23 mouse cellular contexts compared by ENCODE assay signal in the genomic region with DNA sequence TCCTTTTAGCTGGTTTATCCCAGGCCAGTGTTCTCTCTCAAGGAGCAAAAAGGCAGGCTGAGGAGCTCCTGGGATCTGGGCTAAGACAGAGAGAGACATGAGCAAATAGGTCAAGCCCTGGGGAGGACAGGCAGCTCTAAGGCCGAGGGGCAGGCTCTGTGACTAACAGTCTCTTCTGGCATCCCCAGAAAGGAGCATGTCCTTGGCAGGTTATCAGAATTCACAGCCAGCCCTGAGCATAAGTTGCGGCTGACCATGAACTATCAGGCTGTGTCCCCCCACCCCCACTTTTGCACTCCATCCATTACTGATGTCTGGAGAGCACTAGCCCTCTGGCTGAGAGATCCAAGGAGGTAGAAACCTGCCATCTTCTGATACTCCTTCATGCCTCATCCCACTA. TPM values are rescaled to one million over a fixed set of nuclear protein-coding genes. Genes with fewer than 3 reads are reported as not detected.
A peak's percentile ranks its signal among the peaks of the same experiment; 100 is the strongest.
DNase-seq lines count a peak whose midpoint lies in the region; ATAC-seq lines count a peak whose summit lies in the region.
"Had no signal": no experiment of that assay in that cellular context is flagged by ENCODE, and none has a peak within 500 bp of the region (broad histone marks: within the 10 kb centered on the region; RNA-seq: fewer than 3 reads in every experiment).

No protein-coding gene starts in this region.

- WGBS in liver, embryonic 11.5 days = 53% methylated on average over 2 of the region's 2 CpGs

- no peak overlapping the region for H3K27ac ChIP-seq in liver, embryonic 11.5 days (ENCODE audit: low read depth, low read length)
- H3K27ac ChIP-seq: embryonic facial prominence, embryonic 12.5 days; hindbrain, postnatal 0 days; layer of hippocampus, adult 2 months; limb, embryonic 12.5 days; liver, embryonic 12.5 days had no signal

- H3K9me3 ChIP-seq in liver, embryonic 11.5 days (ENCODE audit: control insufficient read depth, low read length) = no peaks in the 10 kb centered on the region
- H3K9me3 ChIP-seq: embryonic facial prominence, embryonic 12.5 days; G1E; limb, embryonic 12.5 days; liver, embryonic 12.5 days had no signal

- peak; percentile 29 for DNase-seq in gastrocnemius, adult 18-20 months (ENCODE audit: low spot score)
- no peak for DNase-seq in gastrocnemius, postnatal 25 days
- peak; percentile 15 for DNase-seq in lung, postnatal 36 days
- no peak for DNase-seq in lung, postnatal 14 days
- peak; percentile 90 for DNase-seq in adrenal gland, adult 8-10 months
- DNase-seq in right cerebral cortex, postnatal 4 days = no peak
- no peak for DNase-seq in liver, embryonic 11.5 days (ENCODE audit: low spot score)
- DNase-seq: cerebellum, adult 11 months; cerebellum, adult 9-11 months; forebrain, postnatal 0 days; kidney, postnatal 25 days had no signal

- ATAC-seq in liver, embryonic 11.5 days (replicated peaks; ENCODE audit: low FRiP score) = no peak
- ATAC-seq: activated CD4-positive, CD25-positive, alpha-beta regulatory T cell, adult 4 months; forebrain, postnatal 0 days; hindbrain, postnatal 0 days; intestine, embryonic 16.5 days; liver, embryonic 12.5 days had no signal

- H3K36me3 ChIP-seq in liver, embryonic 11.5 days (ENCODE audit: control insufficient read depth, insufficient read depth, low read length) = no peaks in the 10 kb centered on the region
- H3K36me3 ChIP-seq: embryonic facial prominence, embryonic 12.5 days; G1E; limb, embryonic 12.5 days; liver, embryonic 12.5 days had no signal

- H3K9ac ChIP-seq in liver, embryonic 11.5 days (ENCODE audit: low read depth, low read length) = no peak overlapping the region
- H3K9ac ChIP-seq: embryonic facial prominence, embryonic 12.5 days; forebrain, postnatal 0 days; limb, embryonic 12.5 days; liver, embryonic 12.5 days had no signal

- H3K27me3 ChIP-seq in liver, embryonic 11.5 days (replicated peaks; ENCODE audit: control insufficient read depth, insufficient read depth, low read length) = peaks cover 58% of the 10 kb centered on the region

- no peak overlapping the region for H3K4me2 ChIP-seq in liver, embryonic 11.5 days
- H3K4me2 ChIP-seq: embryonic facial prominence, embryonic 12.5 days; heart, embryonic 11.5 days; limb, embryonic 12.5 days; liver, embryonic 12.5 days; midbrain, embryonic 11.5 days had no signal

- H3K4me3 ChIP-seq in liver, embryonic 11.5 days (ENCODE audit: low read depth, low read length) = no peak overlapping the region
- H3K4me3 ChIP-seq: embryonic facial prominence, embryonic 12.5 days; layer of hippocampus, adult 2 months; limb, embryonic 12.5 days; liver, embryonic 12.5 days had no signal

- H3K4me1 ChIP-seq in liver, embryonic 11.5 days (replicated peaks; ENCODE audit: control insufficient read depth, insufficient read depth, low read length) = no peaks in the 10 kb centered on the region; the same call in 1 of the 2 replicates

RNA-seq across cellular contexts. Expression of gene Adra1d, which starts 11.2 kb away (rescaled TPM):
- under 1 TPM; 0.50 to 0.88 TPM for total RNA-seq in gastrocnemius, adult 18-20 months (2021)
- total RNA-seq in gastrocnemius, postnatal 25 days (2021) = 1 to 10 TPM in 1 of 2 experiments, under 1 TPM in 1; 0.74 to 1.2 TPM
- 10 to 100 TPM; 23.6 to 36.8 (median 35.1) TPM for total RNA-seq in adrenal gland, adult 8-10 months (2022)
- polyA plus RNA-seq in liver, embryonic 11.5 days (2014; fragmentation: Nextera tagmentation; extraction: Ambion mirVana) = 1.1 and 1.5 TPM in 2 replicates
- total RNA-seq: CH12.LX, G1E had no signal
- polyA plus RNA-seq: activated CD4-positive, CD25-positive, alpha-beta regulatory T cell, adult 4 months; forebrain, embryonic 11.5 days; G1E; limb, embryonic 12.5 days had no signal

RNA-seq across cellular contexts. Expression of gene Smox, which starts 59.6 kb away (rescaled TPM):
- 100 to 1,000 TPM in 1 of 2 experiments, 10 to 100 TPM in 1; 86.0 to 120 TPM for total RNA-seq in gastrocnemius, adult 18-20 months (2021)
- total RNA-seq in gastrocnemius, postnatal 25 days (2021) = 10 to 100 TPM; 63.0 to 69.6 TPM
- 10 to 100 TPM; 22.9 to 53.4 (median 33.3) TPM for total RNA-seq in adrenal gland, adult 8-10 months (2022)
- polyA plus RNA-seq in liver, embryonic 11.5 days (2014; fragmentation: Nextera tagmentation; extraction: Ambion mirVana) = 36.3 and 44.9 TPM in 2 replicates

Comparison
In these comparisons a context has a peak if more than half of its experiments do, and no peak if none do; other contexts are left out.
1. DNase-seq: peak in gastrocnemius, adult 18-20 months (single experiment), lung, postnatal 36 days (single experiment) and adrenal gland, adult 8-10 months (single experiment); none in gastrocnemius, postnatal 25 days (single experiment), lung, postnatal 14 days (single experiment), right cerebral cortex, postnatal 4 days (single experiment) and liver, embryonic 11.5 days (single experiment).
2. RNA of gene Adra1d, which starts 11.2 kb away (total RNA-seq): 23.6 to 36.8 TPM in adrenal gland, adult 8-10 months; 0.74 to 1.2 TPM in gastrocnemius, postnatal 25 days and 0.50 to 0.88 TPM in gastrocnemius, adult 18-20 months; every median in the first group is over 10 times any median in the second.